Mouse (Mus musculus): ENCODE data around the gene Abca3.
"Not testable (repeated sequence)": the region's sequence is repeated elsewhere in the genome, so short reads cannot be mapped to it uniquely, and the experiment has no call there.

Abca3 gene

DNA sequence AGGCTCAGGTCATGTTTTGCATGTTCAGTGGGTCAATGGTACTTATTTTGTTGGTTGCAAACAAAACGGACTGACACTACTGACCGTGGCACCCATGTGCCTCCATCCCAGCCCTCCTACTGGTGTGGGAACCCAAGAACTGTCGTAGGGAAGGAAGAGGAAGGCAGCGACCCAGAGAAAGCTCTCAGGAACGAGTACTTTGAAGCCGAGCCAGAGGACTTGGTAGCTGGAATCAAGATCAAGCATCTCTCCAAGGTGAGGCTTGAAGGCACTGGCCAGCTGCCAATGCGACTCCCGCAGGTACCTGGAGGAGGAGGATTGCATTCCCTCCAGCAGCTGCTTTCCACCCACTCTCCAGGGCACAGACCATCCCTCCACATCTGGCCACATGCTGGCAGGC is 32.0 kb downstream of the Abca3 start:
- no peak for DNase-seq (ENCODE audit: low spot score in 2 of 2)

- DNase-seq (ENCODE audit: low spot score in 2 of 2) = no peak
Measured at GRCm38 (mm10) chr17:24388711-24389110, 37.0 kb downstream of the Abca3 start.

- peak in 1 of 2 experiments; percentile 36 for DNase-seq (ENCODE audit: low spot score in 2 of 2)
Measured at GRCm38 (mm10) chr17:24389865-24390264, 38.1 kb downstream of the Abca3 start.

GRCm38 (mm10) chr17:24391149-24391548 is 39.4 kb downstream of the Abca3 start:
- no peak for DNase-seq (ENCODE audit: low spot score in 2 of 2)

- DNase-seq (ENCODE audit: low spot score in 2 of 2) = no peak
Measured at GRCm38 (mm10) chr17:24393527-24393926, 41.8 kb downstream of the Abca3 start.

DNA sequence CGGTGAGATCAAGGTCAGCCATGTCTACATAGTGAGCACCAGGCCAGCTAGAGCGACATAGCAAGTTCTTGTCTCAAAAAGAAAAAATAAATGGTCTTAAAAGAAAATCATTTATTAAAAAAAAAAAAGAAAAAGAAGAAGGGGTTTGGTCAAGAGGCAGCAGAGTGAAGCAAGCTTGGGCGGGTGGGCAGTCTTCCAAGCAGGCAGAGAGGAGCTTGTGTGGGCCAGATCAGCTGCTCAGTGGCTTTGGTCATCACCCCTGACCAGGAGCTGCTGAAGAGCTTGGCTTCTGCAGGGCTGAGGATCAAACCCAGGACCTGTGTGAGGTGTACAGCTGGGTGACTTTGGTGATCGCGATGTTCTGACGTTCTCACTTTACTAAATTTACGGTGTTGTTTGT is 42.7 kb downstream of the Abca3 start:
- DNase-seq (ENCODE audit: low spot score in 2 of 2) = no peak

GRCm38 (mm10) chr17:24402371-24402770 is 50.6 kb downstream of the Abca3 start:
- DNase-seq (ENCODE audit: low spot score in 2 of 2) = no peak

GRCm38 (mm10) chr17:24407116-24407803 is 55.5 kb downstream of the Abca3 start:
- DNase-seq (ENCODE audit: low spot score in 2 of 2) = no peak

GRCm38 (mm10) chr17:24413557-24414211 is 61.9 kb downstream of the Abca3 start:
- no peak for DNase-seq (ENCODE audit: low spot score in 2 of 2)

GRCm38 (mm10) chr17:24414230-24414976 is 62.7 kb downstream of the Abca3 start, which contains the start of gene Rnps1:
Gene Rnps1, plus strand, starts transcription at chr17:24414565.
- peak; percentile 89 to 90 for DNase-seq (ENCODE audit: low spot score in 2 of 2)

DNA sequence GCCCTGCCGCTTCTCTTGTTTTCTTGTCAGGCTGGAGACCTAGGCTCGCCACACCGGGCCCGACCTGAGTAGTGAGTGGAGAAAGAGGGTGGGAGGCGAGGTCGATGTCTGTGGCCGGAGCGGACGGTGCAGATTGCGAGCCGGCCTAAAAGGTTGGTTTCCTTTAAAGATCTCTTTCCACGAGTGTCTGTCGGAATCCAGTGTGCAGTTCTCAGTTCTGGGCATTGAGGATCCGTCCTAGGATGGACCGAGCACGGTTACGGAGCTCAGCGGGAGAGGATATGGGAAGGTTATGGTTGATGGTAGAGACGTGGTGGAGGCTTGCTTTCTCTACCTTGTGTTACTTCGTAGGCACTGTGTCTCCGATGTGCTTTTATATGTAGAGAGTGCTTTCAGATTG is 63.3 kb downstream of the Abca3 start:
- no peak for DNase-seq (ENCODE audit: low spot score in 2 of 2)

DNA sequence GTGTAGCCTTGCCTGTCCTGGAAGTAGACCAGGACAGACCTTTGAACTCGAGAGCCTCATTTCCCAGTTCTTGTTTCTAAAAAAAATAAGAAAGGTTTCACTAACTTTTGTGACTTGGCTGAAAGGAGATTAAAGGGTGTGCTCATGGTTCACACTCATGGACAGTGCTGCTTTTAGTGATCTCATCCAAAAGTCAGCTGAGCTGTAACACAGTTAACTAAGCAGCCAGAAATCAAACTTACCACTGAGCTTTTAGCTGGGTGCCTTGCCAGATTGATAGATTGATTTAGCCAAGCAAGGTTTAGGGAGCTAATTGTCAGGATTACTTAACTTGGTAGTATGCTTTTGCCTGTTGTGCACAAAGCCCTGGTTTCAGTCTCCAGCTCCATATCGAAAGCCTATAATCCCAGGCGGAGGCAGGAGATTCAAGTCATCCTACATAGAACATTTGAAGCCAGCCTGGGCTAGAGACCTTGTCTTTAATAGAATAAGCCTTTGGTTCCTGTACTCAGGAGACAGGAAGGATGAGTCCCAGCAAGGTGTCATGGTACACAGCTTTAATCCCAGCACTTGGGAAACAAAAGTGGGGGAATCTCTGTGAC is 64.4 kb downstream of the Abca3 start:
- DNase-seq (ENCODE audit: low spot score in 2 of 2) = no peak

GRCm38 (mm10) chr17:24423114-24423513 is 71.4 kb downstream of the Abca3 start:
- no peak for DNase-seq (ENCODE audit: low spot score in 2 of 2)

- DNase-seq (ENCODE audit: low spot score in 2 of 2) = no peak
Measured at GRCm38 (mm10) chr17:24424489-24424888, 72.7 kb downstream of the Abca3 start.

GRCm38 (mm10) chr17:24425326-24425725 is 73.6 kb downstream of the Abca3 start:
- DNase-seq (ENCODE audit: low spot score in 2 of 2) = not testable (repeated sequence)

DNA sequence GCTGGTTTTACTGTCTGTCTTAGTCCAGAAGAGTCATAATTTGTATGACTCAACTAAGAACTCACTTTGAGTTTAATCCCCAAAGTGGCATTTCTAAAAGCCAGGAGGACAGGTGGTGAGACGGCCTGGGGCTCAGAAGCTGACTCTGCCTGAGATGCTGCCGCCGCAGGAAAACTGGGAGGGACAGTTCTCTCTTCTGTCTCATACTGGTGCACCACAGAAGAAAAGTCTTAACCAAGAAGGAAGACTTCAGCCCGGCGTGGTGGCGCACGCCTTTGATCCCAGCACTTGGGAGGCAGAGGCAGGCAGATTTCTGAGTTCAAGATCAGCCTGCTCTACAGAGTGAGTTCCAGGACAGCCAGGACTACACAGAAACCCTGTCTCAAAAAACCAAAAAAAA is 74.2 kb downstream of the Abca3 start:
- no peak for DNase-seq (ENCODE audit: low spot score in 2 of 2)

GRCm38 (mm10) chr17:24426471-24427169 is 74.9 kb downstream of the Abca3 start, which contains the start of gene Eci1:
Gene Eci1, plus strand, starts transcription at chr17:24426641.
- peak; percentile 83 to 89 for DNase-seq (ENCODE audit: low spot score in 2 of 2)

DNA sequence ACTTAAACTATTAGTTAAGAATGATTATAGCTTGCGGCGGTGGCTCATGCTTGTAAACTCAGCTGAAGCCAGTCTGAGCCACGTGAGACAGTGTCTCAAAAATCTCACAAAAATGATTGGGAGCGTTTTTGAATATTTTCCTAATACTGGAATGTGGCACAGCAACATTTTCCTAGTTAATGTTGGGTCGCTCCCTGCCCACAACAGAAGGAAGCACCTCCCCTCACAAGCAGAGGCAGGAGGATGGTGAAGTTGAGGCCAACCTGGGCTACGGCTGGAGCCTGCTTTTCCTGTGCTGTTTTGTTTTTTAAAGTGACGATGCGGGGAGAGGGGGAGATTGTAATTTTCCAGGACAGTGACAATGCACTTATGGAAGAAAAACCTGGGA is 75.4 kb downstream of the Abca3 start:
- no peak for DNase-seq (ENCODE audit: low spot score in 2 of 2)

- DNase-seq (ENCODE audit: low spot score in 2 of 2) = no peak
Measured at GRCm38 (mm10) chr17:24429201-24429983, 77.6 kb downstream of the Abca3 start.

DNA sequence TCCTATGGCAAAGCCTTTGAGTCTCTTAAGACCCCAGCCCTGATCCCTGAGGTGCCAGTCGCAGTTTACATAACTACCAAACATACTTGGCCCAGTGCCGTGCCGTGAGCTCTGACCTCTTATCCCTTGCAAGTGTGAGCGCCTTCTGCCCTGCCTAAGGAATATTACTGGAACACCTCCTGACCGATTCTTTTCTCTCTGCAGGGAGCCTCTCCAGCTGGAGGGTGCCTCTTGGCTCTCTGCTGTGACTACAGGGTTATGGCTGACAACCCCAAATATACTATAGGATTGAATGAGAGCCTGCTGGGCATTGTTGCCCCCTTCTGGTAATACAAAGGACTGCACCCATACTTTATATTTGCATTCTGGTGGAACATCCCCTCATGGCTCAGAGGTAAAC is 85.3 kb downstream of the Abca3 start:
- no peak for DNase-seq (ENCODE audit: low spot score in 2 of 2)

DNA sequence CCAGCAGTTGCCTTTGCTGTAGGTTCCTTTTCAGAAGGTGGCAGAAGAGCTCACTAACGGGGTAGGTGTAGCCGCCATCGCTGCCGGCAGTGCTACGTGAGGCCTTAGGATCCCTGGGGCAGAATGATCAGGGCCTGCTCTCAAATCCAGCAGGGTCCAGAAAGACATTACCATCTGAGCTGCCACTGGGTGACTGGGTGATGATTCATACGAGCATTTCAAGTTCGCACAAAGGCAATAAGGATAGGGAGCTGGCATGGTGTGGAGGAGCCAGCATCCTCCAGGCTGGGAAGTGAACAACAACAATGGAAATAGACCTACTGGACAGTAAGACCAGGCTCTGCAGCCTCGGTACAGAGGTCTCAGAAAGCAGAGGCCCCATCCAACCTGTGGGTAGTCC is 88.6 kb downstream of the Abca3 start:
- DNase-seq (ENCODE audit: low spot score in 2 of 2) = no peak
